Mouse (Mus musculus): ENCODE measurements at regions not wholly inside any gene's neighbourhood (a gene's known extent, or its start where the extent isn't known, plus 50 kb on each side); places are given as distances from the start of the nearest gene placed in this dataset. TPM values are rescaled to one million over a fixed set of nuclear protein-coding genes. Genes with fewer than 3 reads are reported as not detected.

DNA sequence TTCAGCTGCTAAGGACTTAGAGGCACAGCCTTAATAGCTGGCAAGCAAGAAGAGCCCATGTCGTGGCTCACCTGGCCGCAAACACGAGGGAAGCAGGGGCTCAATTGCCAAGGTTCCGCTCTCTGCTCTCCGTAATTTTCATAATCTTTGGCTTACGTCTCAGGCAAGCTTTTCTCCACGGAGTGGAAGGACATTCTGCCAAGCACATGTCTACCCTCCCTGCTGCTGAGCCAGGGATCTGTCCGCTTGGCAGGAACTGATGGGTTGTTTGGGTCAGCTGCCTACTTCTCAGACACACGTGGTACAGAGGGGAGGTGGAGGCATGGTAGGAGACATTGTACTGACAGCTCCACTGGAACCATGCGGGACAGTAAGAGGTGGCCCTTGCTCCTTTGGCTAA lies 61.7 kb upstream of the Zbtb40 start:
- no peak overlapping the region for H3K9ac ChIP-seq (replicated peaks; ENCODE audit: low read length)
- no peaks in the 10 kb centered on the region for H3K27me3 ChIP-seq (ENCODE audit: control insufficient read depth, insufficient read depth, low read length)
- H3K4me2 ChIP-seq (ENCODE audit: low read length), result no peak overlapping the region
- H3K27ac ChIP-seq (replicated peaks; ENCODE audit: low read depth, low read length), result no peak overlapping the region
- DNase-seq, result no peak
- H3K4me3 ChIP-seq (replicated peaks; ENCODE audit: low read depth, low read length), result no peak overlapping the region
- 72% methylated on average over 10 of the region's 10 CpGs for WGBS
- H3K4me1 ChIP-seq (ENCODE audit: control insufficient read depth, insufficient read depth, low read length), result no peaks in the 10 kb centered on the region
- no peak for ATAC-seq (ENCODE audit: low FRiP score, low TSS enrichment)
- no peaks in the 10 kb centered on the region for H3K36me3 ChIP-seq (ENCODE audit: control insufficient read depth, insufficient read depth, low read length)
- H3K9me3 ChIP-seq (ENCODE audit: control insufficient read depth, low read length), result no peaks in the 10 kb centered on the region

- H3K36me3 ChIP-seq (ENCODE audit: control insufficient read depth, insufficient read depth, low read length), result no peaks in the 10 kb centered on the region
- H3K27ac ChIP-seq (replicated peaks; ENCODE audit: low read depth, low read length), result no peak overlapping the region
- DNase-seq, result no peak
- ATAC-seq (ENCODE audit: low FRiP score, low TSS enrichment), result no peak
- H3K9me3 ChIP-seq (ENCODE audit: control insufficient read depth, low read length), result no peaks in the 10 kb centered on the region
- WGBS, result 81% methylated on average over 10 of the region's 10 CpGs
- H3K4me3 ChIP-seq (replicated peaks; ENCODE audit: low read depth, low read length), result no peak overlapping the region
- H3K9ac ChIP-seq (replicated peaks; ENCODE audit: low read length), result no peak overlapping the region
- H3K4me1 ChIP-seq (ENCODE audit: control insufficient read depth, insufficient read depth, low read length), result no peaks in the 10 kb centered on the region
- no peaks in the 10 kb centered on the region for H3K27me3 ChIP-seq (ENCODE audit: control insufficient read depth, insufficient read depth, low read length)
- H3K4me2 ChIP-seq (ENCODE audit: low read length), result no peak overlapping the region
Observed at GRCm38 (mm10) chr4:137104447-137105044, 55.9 kb upstream of the Zbtb40 start.

DNA sequence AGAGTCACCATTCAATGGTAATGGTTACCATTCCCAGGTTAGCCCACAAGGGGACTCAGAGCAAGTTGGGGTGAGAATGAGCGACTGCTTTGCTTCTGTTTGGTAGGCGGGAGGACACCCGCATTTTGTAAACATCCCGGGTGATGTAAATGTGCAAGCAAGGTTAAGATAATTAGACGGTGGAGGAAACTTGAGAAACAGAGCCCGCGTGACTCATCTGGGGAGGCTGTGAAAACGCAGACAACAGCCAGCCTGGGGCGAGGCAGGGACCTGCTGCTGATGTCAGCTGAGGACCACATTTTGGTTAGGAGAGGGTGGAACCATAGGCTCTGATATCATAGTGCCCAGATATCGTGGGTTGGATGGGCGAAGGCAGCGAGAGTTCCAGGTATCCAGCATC lies 52.6 kb upstream of the Zbtb40 start:
- ATAC-seq (ENCODE audit: low FRiP score, low TSS enrichment) (no peak), DNase-seq (no peak)
- Histone ChIP-seq H3K9me3 (ENCODE audit: control insufficient read depth, low read length) (no peaks in the 10 kb centered on the region), H3K9ac (replicated peaks; ENCODE audit: low read length) (no peak overlapping the region), H3K27ac (replicated peaks; ENCODE audit: low read depth, low read length) (no peak overlapping the region), H3K4me1 (ENCODE audit: control insufficient read depth, insufficient read depth, low read length) (no peaks in the 10 kb centered on the region), H3K4me3 (replicated peaks; ENCODE audit: low read depth, low read length) (no peak overlapping the region), H3K4me2 (ENCODE audit: low read length) (no peak overlapping the region), H3K36me3 (ENCODE audit: control insufficient read depth, insufficient read depth, low read length) (no peaks in the 10 kb centered on the region), H3K27me3 (ENCODE audit: control insufficient read depth, insufficient read depth, low read length) (no peaks in the 10 kb centered on the region)
- 93% methylated on average over 12 of the region's 12 CpGs for WGBS

- Histone ChIP-seq H3K36me3 (ENCODE audit: control insufficient read depth, insufficient read depth, low read length) (no peaks in the 10 kb centered on the region), H3K27ac (replicated peaks; ENCODE audit: low read depth, low read length) (no peak overlapping the region), H3K9ac (replicated peaks; ENCODE audit: low read length) (no peak overlapping the region), H3K4me2 (ENCODE audit: low read length) (no peak overlapping the region), H3K9me3 (ENCODE audit: control insufficient read depth, low read length) (no peaks in the 10 kb centered on the region), H3K4me1 (ENCODE audit: control insufficient read depth, insufficient read depth, low read length) (no peaks in the 10 kb centered on the region), H3K27me3 (ENCODE audit: control insufficient read depth, insufficient read depth, low read length) (no peaks in the 10 kb centered on the region), H3K4me3 (replicated peaks; ENCODE audit: low read depth, low read length) (no peak overlapping the region)
- ATAC-seq (ENCODE audit: low FRiP score, low TSS enrichment), result no peak
- WGBS, result 95% methylated on average over 4 of the region's 4 CpGs
- DNase-seq, result no peak
Observed at GRCm38 (mm10) chr4:137100756-137101155, 52.2 kb upstream of the Zbtb40 start.

Small RNA genes lying in the stretch of these regions (microRNA-seq; reads per million reads assigned to microRNA genes)
- gene Gm23263, result not detected
- not detected for gene Gm25399
